Mouse (Mus musculus): ENCODE results near the gene Abo.

- TF ChIP-seq CTCF (IDR thresholded peaks at IDR 0.05; ENCODE audit: low read depth) (no peak), EP300 (IDR thresholded peaks at IDR 0.05; ENCODE audit: low read depth) (no peak)
Observed at GRCm38 (mm10) chr2:26864879-26865278, at the start of gene Abo.

Measured in liver, postnatal 0 days (tissue).